18 mouse cellular contexts compared by ENCODE assay signal in genomic region chr1:94355873-94356272, GRCm38 (mm10).
"Had no signal": no experiment of that assay in that cellular context is flagged by ENCODE, and none has a peak within 500 bp of the region (broad histone marks: within the 10 kb centered on the region; RNA-seq: fewer than 3 reads in every experiment).

No protein-coding gene starts in this region.

- H3K4me1 ChIP-seq: midbrain, embryonic 10.5 days; midbrain, embryonic 12.5 days; neural tube, embryonic 13.5 days; neural tube, embryonic 15.5 days had no signal

- H3K27me3 ChIP-seq: midbrain, embryonic 12.5 days; neural tube, embryonic 13.5 days; neural tube, embryonic 15.5 days had no signal

- ATAC-seq: midbrain, embryonic 16.5 days had no signal

- H3K4me3 ChIP-seq: midbrain, embryonic 10.5 days; midbrain, embryonic 12.5 days; myocyte; neural tube, embryonic 13.5 days; neural tube, embryonic 15.5 days had no signal

- H3K9ac ChIP-seq: lung, embryonic 14.5 days; midbrain, embryonic 12.5 days; neural tube, embryonic 13.5 days; neural tube, embryonic 15.5 days had no signal

- DNase-seq: lung, embryonic 14.5 days; lung, postnatal 10 days; lung, postnatal 4 days; midbrain, embryonic 14.5 days; retina, postnatal 1 day; right cerebral cortex, adult 18-20 months; right cerebral cortex, postnatal 25 days; right cerebral cortex, postnatal 4 days; spleen, adult 18-20 months; thymus, adult 18-20 months; thymus, postnatal 14 days; thymus, postnatal 36 days had no signal

- H3K36me3 ChIP-seq: midbrain, embryonic 10.5 days; midbrain, embryonic 12.5 days; neural tube, embryonic 13.5 days; neural tube, embryonic 15.5 days had no signal

- H3K27ac ChIP-seq: midbrain, embryonic 10.5 days; midbrain, embryonic 12.5 days; neural tube, embryonic 13.5 days; neural tube, embryonic 15.5 days had no signal

- H3K4me2 ChIP-seq: lung, embryonic 14.5 days; midbrain, embryonic 12.5 days; neural tube, embryonic 13.5 days; neural tube, embryonic 15.5 days had no signal

- H3K9me3 ChIP-seq: midbrain, embryonic 10.5 days; midbrain, embryonic 12.5 days; neural tube, embryonic 13.5 days; neural tube, embryonic 15.5 days had no signal
